Mouse (Mus musculus) midbrain, embryonic 10.5 days (tissue): ENCODE measurements at regions not wholly inside any gene's neighbourhood (a gene's known extent, or its start where the extent isn't known, plus 50 kb on each side); places are given as distances from the start of the nearest gene placed in this dataset.

Experiments
- DNase-seq: peaks from one replicate; pipeline ENCODE4 v3.0.0-alpha.2; 2017; ENCODE audit warnings: low spot score
- H3K27ac ChIP-seq: fragments of 300-500 bp; sonication (generic); replicated peaks from 2 replicates; pipeline ENCODE4 v1.5.1; 2016; ENCODE audit warnings: mild to moderate bottlenecking
- H3K27me3 ChIP-seq: fragments of 300-500 bp; sonication (generic); 2 replicates; pipeline ENCODE4 v1.6.1; 2016; ENCODE audit warnings: low read depth, mild to moderate bottlenecking; ENCODE audit not compliant: poor library complexity, severe bottlenecking
- H3K36me3 ChIP-seq: fragments of 300-500 bp; sonication (generic); 2 replicates; pipeline ENCODE4 v1.6.1; 2016; ENCODE audit warnings: mild to moderate bottlenecking, moderate library complexity
- H3K4me1 ChIP-seq: fragments of 300-500 bp; sonication (generic); 2 replicates; pipeline ENCODE4 v1.6.1; 2016
- H3K4me3 ChIP-seq: fragments of 300-500 bp; sonication (generic); 2 replicates; pipeline ENCODE4 v1.5.1; 2016; ENCODE audit warnings: mild to moderate bottlenecking, moderate library complexity
- H3K9me3 ChIP-seq: fragments of 300-500 bp; sonication (generic); replicated peaks from 2 replicates; pipeline ENCODE4 v1.6.1; 2016; ENCODE audit warnings: mild to moderate bottlenecking
- WGBS: fragments of 180-500 bp; shearing (Covaris S2); methylation state at CpG from one replicate; pipeline ENCODE4 v1.1.7; 2016; 5-methylcytosine and 5-hydroxymethylcytosine counted together

DNA sequence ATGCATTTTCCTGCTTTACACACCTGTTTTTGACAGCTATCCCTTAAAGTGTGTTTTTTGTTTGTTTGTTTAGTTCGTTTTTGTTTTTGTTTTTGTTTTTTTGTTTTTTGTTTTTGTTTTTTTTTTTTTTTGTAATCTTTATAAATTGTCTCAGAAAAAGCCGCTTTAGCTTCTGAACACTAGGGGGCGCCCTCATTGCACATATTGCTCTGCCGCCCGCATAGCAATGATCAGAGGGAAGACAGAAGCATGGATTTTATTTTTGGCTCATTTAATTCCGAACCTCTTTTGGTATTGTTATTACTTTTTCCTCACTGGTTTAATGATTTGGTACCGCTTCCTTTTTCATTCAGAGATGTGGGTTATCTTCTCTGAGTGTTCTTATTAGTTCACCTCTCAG lies 569.9 kb upstream of the Gm10800 start:
- H3K4me1 ChIP-seq = no peaks in the 10 kb centered on the region
- no peaks in the 10 kb centered on the region for H3K9me3 ChIP-seq
- DNase-seq = peak; percentile 40
- no peaks in the 10 kb centered on the region for H3K36me3 ChIP-seq
- H3K4me3 ChIP-seq = no peak overlapping the region
- H3K27ac ChIP-seq = no peak overlapping the region
- 9% methylated on average over 7 of the region's 7 CpGs for WGBS
- no peaks in the 10 kb centered on the region for H3K27me3 ChIP-seq
